Mouse (Mus musculus) gastrocnemius, postnatal 36 days (tissue): ENCODE results near the gene Ptprm. TPM values are rescaled to one million over a fixed set of nuclear protein-coding genes. Genes with fewer than 3 reads are reported as not detected.
A peak's percentile ranks its signal among the peaks of the same experiment; 100 is the strongest.

Experiments
- DNase-seq, 2 experiments: peaks; one replicate each; pipeline ENCODE4 v3.0.0; 2022
- intact Hi-C: fragments of 180-260 bp; cut with DNase I; formaldehyde crosslinking; loops from one replicate; pipeline ENCODE4 v1.15.1; 2025
- long read RNA-seq, 2 experiments: library from polyadenylated mRNA; stranded (forward); transcript quantifications; one replicate each; pipeline ENCODE4 v2.0.0; 2021
- total RNA-seq, 2 experiments: library from RNA; stranded (reverse); gene quantifications; 2 replicates each; pipeline ENCODE4 v1.2.3; 2021

Ptprm gene
- 10 to 100 TPM; 19.9 to 22.4 TPM for total RNA-seq
- long read RNA-seq, experiment 1, full-length matches to known transcripts = 1 of 7 reads
- long read RNA-seq, experiment 1, partial matches to known transcripts = 5 of 7 reads
- long read RNA-seq, experiment 1, other reads (novel, unspliced or antisense) = 1 of 7 reads
- long read RNA-seq, experiment 2, full-length matches to known transcripts = 1 of 5 reads
- long read RNA-seq, experiment 2, partial matches to known transcripts = 2 of 5 reads
- long read RNA-seq, experiment 2, other reads (novel, unspliced or antisense) = 2 of 5 reads

DNA sequence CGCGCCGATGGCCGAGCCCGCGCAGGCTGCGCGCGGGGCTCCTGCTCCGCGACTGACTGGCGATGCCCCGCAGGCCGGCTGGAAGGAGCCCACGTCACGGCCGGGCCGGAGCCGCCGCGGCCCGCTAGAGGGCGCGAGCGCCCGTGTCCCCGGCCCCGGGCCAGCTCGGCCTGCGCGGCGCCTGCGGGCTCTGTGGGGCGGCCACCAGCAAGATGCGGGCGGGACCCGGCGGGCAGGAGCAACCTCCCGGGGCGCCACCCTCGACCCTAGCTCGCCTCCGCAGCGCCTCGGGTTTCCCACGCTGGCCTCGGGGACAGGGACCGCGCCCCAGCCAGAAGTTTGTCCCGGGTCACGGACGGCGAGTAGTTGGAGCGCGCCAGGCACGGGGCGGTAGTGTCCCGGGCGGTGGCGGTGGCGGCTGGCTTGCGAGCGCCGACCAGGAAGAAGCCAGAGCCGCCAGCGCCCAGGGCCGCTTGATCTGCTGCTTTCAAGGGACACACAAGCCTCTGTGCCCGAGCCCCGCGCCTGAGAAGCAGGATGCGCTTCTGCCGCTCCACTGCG, at the start of gene Ptprm:
TSS of gene Ptprm (minus strand) at position 7 of the 561 bp plus-strand sequence.
- intact Hi-C loops = loop anchor here (2.0 to 10.0 kb wide), 3 partner anchors 113 to 310 kb away; no protein-coding TSS in a partner anchor
- DNase-seq = peak; percentile 81 to 85

DNA sequence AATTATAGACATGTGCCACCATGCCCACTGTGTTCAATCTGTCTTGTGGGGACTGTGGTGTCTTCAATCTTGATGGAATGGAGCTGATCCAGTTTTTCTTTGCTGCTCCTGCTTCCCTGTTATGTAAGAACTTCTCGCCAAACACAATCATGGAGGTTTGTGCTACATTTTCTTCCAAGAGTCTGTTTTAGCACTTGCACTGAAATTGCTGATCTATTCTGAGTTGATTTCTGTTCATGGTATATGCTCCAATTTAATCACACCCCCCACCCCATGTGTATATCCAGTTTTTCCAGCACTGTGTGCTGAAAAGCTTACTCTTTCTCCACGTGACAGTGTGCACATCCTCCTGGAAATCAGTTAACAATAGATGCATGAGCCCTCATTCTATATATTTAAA, 41.9 kb upstream of the Ptprm start:
- intact Hi-C loops = no loop called here
- no peak for DNase-seq

DNA sequence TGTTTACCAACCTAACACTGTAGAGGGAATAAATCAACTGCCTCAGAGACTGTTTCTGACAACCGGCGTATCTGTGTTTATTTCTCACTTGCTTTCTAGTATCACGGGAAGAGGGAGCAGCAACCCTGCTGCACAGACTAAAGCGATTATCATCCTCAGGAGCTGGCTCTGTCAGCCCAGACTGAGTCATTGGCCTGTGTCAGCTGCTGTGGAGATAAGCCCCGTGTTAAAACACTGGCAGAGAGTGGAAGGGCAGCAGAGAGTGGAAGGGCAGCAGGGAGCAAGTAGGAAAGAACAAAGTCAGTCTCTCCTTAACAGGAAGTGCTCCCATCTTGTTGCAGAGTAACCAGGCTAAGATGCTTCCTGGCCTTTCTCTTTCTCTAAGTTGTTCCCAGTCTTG, 36.6 kb upstream of the Ptprm start:
- intact Hi-C loops = no loop called here
- no peak for DNase-seq

DNA sequence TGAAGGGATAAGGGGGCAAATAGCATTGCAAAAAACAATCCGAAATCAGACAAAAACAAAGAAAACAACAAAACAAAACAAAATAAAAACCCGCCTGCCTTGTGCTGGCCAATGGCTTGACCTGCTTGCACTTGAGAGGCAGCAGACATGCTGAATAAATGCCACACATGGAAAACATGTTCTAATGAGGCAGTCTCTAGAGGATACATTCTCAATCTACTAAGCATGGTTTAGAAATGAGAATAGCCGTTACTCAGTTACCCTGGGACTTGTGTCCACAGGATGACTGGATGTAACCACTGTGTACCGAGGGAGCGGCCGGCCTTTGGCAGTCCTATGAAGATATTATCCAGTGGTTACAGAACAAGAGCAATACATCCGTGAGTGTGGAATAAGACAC, 33.9 kb upstream of the Ptprm start:
- intact Hi-C loops = no loop called here

DNA sequence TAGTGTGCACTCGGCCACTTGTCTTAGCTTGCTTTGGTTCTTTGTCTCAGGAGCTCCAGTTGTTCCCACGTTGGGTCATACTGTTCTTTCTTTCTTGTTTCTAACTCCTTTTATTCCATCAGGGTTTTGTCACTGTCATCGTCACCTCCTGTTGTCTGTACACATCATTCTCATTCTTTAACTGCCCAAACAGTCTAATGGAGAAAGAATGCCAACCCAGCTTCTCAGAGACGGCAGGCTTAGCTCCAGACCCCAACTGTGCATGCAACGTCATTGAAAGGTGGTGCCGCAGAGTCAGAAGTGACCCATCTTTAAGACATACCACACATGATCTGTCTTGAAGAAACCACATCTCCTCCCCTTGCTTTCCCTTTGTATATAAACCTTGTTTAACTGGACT, 31.0 kb upstream of the Ptprm start:
- no peak for DNase-seq
- intact Hi-C loops = no loop called here

More for the DNA sequence above, 33.9 kb upstream of the Ptprm start:
- DNase-seq = no peak

DNA sequence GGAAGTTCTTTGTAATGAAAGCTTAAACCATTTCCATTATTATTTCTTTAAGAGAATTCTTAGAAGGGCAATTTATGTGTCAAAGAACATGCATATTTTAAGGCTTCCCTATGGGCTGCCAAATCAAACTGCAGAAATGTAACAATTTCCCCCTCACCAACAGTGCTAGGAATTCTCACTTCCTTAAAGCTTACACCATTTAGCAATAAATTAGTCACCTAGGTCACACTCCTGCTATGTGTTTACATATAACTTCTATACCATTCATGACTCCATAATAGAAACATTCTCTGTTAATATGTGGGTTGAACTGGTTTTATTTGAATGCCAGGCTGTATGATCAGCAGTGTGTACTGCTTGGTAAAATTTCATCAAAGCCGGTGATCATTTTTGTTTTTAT, 29.4 kb upstream of the Ptprm start:
- no peak for DNase-seq

GRCm38 (mm10) chr17:67381618-67382017, 27.4 kb upstream of the Ptprm start:
- intact Hi-C loops = no loop called here
- no peak for DNase-seq

More for the DNA sequence above, 29.4 kb upstream of the Ptprm start:
- intact Hi-C loops = no loop called here

DNA sequence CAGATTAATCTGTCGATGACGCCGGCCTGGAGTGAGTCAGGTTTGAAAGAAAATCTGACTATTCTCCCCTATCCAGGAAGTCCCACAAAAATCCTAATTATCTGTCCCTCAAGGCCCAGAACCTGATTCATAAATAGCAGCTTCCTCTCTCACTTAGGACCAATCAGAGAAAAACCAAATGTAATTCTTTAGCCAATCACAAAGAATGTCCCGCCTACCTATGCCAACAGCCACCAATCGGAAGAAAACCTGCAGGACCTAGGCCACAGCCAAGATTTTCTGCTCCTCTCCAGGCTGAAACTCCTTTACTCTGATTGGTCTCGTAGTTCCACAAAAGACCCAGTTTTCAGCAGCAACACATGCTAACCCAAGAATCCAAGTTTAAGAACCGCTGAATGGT, 13.6 kb upstream of the Ptprm start:
- DNase-seq = no peak
- intact Hi-C loops = no loop called here

- DNase-seq = no peak
- intact Hi-C loops = no loop called here
Measured at GRCm38 (mm10) chr17:67364491-67364890, 10.2 kb upstream of the Ptprm start.

GRCm38 (mm10) chr17:67363377-67364070, 9.3 kb upstream of the Ptprm start:
- DNase-seq = no peak
- intact Hi-C loops = no loop called here

DNA sequence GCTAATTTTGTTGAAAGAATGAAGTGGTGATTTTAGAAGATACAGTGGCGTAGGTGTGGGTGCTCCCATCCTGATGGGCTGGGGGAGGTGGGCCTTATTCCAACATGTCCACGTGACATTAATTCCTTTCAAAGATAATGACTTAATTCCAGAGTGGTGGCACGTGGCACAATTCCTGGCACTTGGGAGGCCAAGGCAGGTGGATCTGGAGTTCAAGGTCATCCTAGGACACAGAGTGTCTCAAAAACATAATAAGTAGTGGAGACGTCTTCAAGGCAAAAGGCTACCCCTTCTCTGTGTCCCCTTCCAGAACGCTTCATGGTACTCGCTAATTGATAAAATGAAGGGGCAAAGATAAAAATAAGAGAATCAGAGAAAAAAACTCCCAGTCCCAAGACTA, 7.9 kb upstream of the Ptprm start:
- intact Hi-C loops = no loop called here
- DNase-seq = no peak

DNA sequence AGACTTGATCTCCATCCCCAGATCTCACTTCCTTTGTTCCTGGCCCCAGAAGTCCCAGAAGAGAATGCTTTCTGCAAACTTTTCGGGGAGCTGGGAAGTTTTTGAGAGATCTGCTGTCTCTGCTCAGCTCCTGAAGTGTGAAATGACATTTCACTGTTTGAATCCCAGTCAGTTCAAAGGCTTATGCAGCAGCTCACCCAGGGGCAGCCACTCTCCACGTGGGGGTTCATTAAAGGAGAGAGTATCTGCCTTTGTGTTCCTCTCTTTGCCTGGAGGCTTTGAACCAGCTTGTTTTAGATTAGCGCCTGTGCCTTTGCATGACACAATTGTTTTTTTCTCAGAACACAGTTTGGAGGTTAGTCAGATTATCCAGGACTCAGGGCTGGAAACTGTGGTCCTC, 6.3 kb upstream of the Ptprm start:
- DNase-seq = no peak
- intact Hi-C loops = no loop called here

DNA sequence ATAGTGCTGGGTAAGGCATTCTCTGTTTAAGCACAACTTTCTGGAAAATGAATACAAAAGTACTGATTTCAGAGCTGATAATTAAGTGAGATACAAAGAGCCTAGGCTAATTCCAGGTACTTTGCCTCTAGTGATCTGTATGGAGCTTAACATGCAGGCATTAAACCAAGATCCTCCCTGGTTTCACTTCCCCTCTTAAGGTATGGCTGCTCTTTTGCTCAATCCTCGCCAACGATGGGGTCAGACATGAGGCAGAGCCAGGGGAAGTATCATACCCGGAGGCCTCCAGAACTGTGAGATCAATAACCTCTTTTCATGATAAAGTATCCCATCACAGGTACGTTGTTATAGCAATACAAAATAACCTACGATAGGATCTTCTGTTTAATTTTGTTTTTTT, 5.3 kb upstream of the Ptprm start:
- DNase-seq = no peak
- intact Hi-C loops = loop anchor here (5.0 to 10.0 kb wide), 2 partner anchors 108 to 305 kb away; no protein-coding TSS in a partner anchor

- intact Hi-C loops = loop anchor here (5.0 to 10.0 kb wide), 2 partner anchors 109 to 306 kb away; no protein-coding TSS in a partner anchor
- no peak for DNase-seq
Measured at GRCm38 (mm10) chr17:67358541-67358940, 4.3 kb upstream of the Ptprm start.

GRCm38 (mm10) chr17:67357191-67357590, 2.9 kb upstream of the Ptprm start:
- intact Hi-C loops = loop anchor here (5.0 to 10.0 kb wide), 2 partner anchors 110 to 308 kb away; no protein-coding TSS in a partner anchor
- DNase-seq = no peak

DNA sequence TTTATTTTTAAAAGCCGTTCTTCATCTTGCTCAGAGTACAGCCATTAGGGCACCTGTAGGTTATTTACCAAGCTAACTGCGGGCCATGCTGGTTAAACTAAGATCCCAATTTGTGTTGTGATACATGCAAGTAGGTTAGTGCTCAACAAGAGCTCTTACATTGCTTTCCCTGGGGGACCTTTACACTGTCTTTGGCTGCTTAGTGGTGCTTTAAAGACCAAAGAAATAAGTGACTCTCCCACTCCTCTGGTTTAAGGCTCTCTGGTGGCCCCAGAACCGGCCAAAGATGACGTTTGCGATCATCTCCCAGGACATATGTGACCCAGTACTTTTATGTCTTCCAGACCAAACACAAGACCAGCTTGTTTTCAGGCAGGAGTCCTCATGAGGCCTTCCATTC, 994 bp upstream of the Ptprm start:
- intact Hi-C loops = loop anchor here (2.0 to 10.0 kb wide), 3 partner anchors 112 to 310 kb away; no protein-coding TSS in a partner anchor

DNA sequence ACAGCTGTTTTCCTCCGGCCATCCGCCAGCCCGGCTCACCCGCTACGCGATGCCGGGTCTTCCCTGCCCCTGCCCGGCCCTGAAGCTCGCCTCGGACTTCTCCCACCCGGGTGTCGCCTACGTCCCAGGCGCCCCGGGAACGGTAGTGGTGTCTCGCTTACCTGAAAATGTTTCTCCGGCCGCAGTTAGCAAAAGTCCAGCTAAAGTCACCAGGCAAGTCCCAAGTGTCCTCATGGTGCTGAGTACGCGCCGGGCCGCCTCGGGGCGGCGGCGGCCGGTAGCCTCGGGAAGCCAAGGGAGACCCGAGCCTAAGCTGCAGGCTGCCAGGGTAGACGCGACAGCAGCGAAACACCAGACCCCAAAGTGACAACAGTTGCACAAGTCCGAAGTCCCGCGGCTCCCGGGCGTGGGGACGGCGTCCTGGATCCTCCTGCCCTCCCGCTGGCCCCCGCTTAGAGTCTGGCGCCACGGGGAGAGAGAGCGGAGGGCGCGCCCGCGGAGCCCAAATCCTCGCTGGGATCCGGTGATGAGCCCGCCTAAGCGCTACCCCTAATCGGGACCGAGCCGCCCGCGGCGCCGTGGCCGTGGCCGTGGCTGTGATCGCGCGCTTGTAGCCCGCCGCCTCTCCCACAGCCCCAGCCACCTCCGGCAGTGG, 334 bp downstream of the Ptprm start:
- intact Hi-C loops = loop anchor here (2.0 to 10.0 kb wide), 3 partner anchors 79 to 311 kb away; no protein-coding TSS in a partner anchor
- peak; percentile 33 to 76 for DNase-seq

More for the DNA sequence above, 994 bp upstream of the Ptprm start:
- DNase-seq = no peak

DNA sequence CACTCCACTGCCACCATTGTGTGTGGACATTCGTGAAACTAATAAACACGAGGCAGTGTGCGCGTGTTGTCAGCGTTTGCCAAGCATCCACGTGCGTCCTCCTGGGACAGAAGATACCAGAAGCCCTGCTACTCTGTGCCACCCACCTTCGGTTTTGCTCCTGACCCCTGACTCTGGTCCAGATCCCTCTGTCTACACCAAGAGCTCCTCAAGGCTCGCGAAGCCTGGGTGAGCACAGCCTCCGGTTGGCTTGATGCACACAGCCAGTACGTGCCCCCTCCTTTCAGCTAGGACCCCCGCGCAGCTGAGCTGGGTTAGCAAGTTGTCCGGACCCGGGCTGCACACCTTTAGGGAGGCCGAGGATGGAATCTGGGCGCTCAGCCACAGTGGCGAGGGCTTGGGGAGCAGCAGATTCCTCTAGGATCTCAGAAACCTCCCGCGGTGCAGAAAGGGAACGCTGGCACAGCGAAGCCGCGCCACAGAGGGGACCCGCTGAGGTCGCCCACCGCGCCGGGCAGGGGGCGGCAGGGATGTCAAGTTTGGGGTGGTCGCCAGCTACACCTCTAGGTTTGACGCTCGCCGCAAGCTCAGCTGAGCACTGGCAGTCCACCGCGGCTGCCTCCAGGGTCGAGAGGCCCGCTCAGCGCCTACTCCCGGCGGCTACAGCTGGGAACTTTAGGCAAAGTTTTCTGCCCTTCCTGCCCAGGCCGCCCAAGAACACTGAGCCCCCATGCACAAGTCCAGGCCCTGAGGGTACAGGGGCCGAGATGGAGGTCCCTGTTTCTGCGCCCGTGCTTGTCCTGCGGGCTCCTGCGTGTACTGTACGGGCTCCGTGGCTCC, 1.1 kb downstream of the Ptprm start:
- DNase-seq = peak; percentile 33 to 68
- intact Hi-C loops = loop anchor here (2.0 to 10.0 kb wide), 2 partner anchors 78 to 312 kb away; no protein-coding TSS in a partner anchor

DNA sequence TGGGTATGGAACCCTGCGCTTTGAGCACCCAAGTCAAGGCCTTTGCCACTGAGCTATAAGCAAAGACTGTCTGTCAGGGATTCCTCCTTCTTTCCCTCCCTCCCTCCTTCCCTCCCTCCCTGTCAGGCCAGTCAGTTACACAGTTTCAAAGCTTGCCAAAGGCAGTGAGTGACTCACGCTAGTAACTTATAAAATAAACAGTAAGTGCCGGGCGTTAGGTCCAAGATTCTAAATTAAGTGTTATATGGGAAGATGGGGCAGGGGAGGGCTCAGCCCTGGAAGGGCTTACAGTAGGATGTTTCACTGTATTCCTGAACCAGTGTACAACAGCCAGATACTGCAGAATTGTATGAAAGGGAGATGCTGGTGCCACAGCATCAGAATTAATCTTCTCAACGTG, 2.8 kb downstream of the Ptprm start:
- DNase-seq = no peak
- intact Hi-C loops = loop anchor here (10.0 kb wide), 1 partner anchor 313 kb away; no protein-coding TSS in a partner anchor

- DNase-seq = no peak
- intact Hi-C loops = loop anchor here (10.0 kb wide), 1 partner anchor 314 kb away; no protein-coding TSS in a partner anchor
Measured at GRCm38 (mm10) chr17:67350536-67350935, 3.7 kb downstream of the Ptprm start.
